Mouse (Mus musculus) kidney, embryonic 14.5 days (tissue): Measurements from ENCODE around the gene Gm28047. TPM values are rescaled to one million over a fixed set of nuclear protein-coding genes. Genes with fewer than 3 reads are reported as not detected.
"Not testable (repeated sequence)": the region's sequence is repeated elsewhere in the genome, so short reads cannot be mapped to it uniquely, and the experiment has no call there.

Experiments
- ATAC-seq: fragments of 200-750 bp; cut with Nextera tagmentation; 2 replicates; pipeline ENCODE4 v1.8.0; 2017; ENCODE audit warnings: moderate number of reproducible peaks, mild to moderate bottlenecking, moderate TSS enrichment, moderate library complexity; ENCODE audit not compliant: low FRiP score, low TSS enrichment
- H3K27ac ChIP-seq: fragments of 300-500 bp; sonication (generic); 2 replicates; pipeline ENCODE4 v1.5.1; 2014; ENCODE audit warnings: low read depth, mild to moderate bottlenecking, low read length, moderate library complexity, mixed read lengths
- H3K27me3 ChIP-seq: fragments of 300-500 bp; sonication (generic); 2 replicates; pipeline ENCODE4 v1.6.1; 2014; ENCODE audit warnings: mild to moderate bottlenecking, low read length; ENCODE audit not compliant: control insufficient read depth, insufficient read depth
- H3K36me3 ChIP-seq: fragments of 300-500 bp; sonication (generic); 2 replicates; pipeline ENCODE4 v1.6.1; 2014; ENCODE audit warnings: low read length, mixed read lengths; ENCODE audit not compliant: control insufficient read depth, insufficient read depth
- H3K4me1 ChIP-seq: fragments of 300-500 bp; sonication (generic); 2 replicates; pipeline ENCODE4 v1.6.1; 2014; ENCODE audit warnings: low read length, mixed read lengths; ENCODE audit not compliant: control insufficient read depth, insufficient read depth
- H3K4me2 ChIP-seq: fragments of 300-500 bp; sonication (generic); replicated peaks from 2 replicates; pipeline ENCODE4 v1.6.1; 2014; ENCODE audit warnings: low read depth, mild to moderate bottlenecking, low read length
- H3K4me3 ChIP-seq: fragments of 300-500 bp; sonication (generic); 2 replicates; pipeline ENCODE4 v1.5.1; 2014; ENCODE audit warnings: mild to moderate bottlenecking, low read length
- H3K9ac ChIP-seq: fragments of 300-500 bp; sonication (generic); 2 replicates; pipeline ENCODE4 v1.6.1; 2014; ENCODE audit warnings: low read depth, mild to moderate bottlenecking, low read length, moderate library complexity
- H3K9me3 ChIP-seq: fragments of 300-500 bp; sonication (generic); 2 replicates; pipeline ENCODE4 v1.6.1; 2016; ENCODE audit warnings: low read length; ENCODE audit not compliant: control insufficient read depth
- WGBS: fragments of 180-500 bp; shearing (Covaris S2); extraction: QIAGEN DNeasy Blood & Tissue Kit; methylation state at CpG from one replicate; pipeline ENCODE4 v1.1.7; 2014; 5-methylcytosine and 5-hydroxymethylcytosine counted together
- polyA plus RNA-seq: library from polyadenylated mRNA; unstranded; fragments of >200 nt; fragmentation: Nextera tagmentation; extraction: Ambion mirVana; gene quantifications from 2 replicates; pipeline ENCODE4 v1.2.1, GENCODE M21; 2014

The Gm28047 gene
- polyA plus RNA-seq, 1 experiment from 2014 or later, result not detected

- H3K4me3 ChIP-seq, H3K36me3 ChIP-seq, H3K27me3 ChIP-seq, ATAC-seq, H3K9ac ChIP-seq, H3K4me1 ChIP-seq, H3K27ac ChIP-seq, H3K4me2 ChIP-seq, H3K9me3 ChIP-seq: not testable (repeated sequence)
- 90% methylated on average over 1 of the region's 1 CpGs for WGBS
Observed at GRCm38 (mm10) chr15:102608586-102608985, 16.3 kb downstream of the Gm28047 start.

GRCm38 (mm10) chr15:102593996-102594656, 30.7 kb downstream of the Gm28047 start:
- ATAC-seq, result peak; percentile 64
- H3K9ac ChIP-seq, result no peak overlapping the region
- H3K9me3 ChIP-seq, result no peaks in the 10 kb centered on the region
- H3K4me2 ChIP-seq, result no peak overlapping the region; the same call in 1 of the 2 replicates
- peaks cover 4% of the 10 kb centered on the region; the same call in 1 of the 2 replicates for H3K36me3 ChIP-seq
- no peaks in the 10 kb centered on the region for H3K27me3 ChIP-seq
- H3K27ac ChIP-seq, result peak overlapping the region; percentile 59; the same call in 1 of the 2 replicates
- WGBS, result 29% methylated on average over 8 of the region's 8 CpGs
- H3K4me1 ChIP-seq, result peaks cover 17% of the 10 kb centered on the region
- no peak overlapping the region for H3K4me3 ChIP-seq

- H3K4me3 ChIP-seq, result no peak overlapping the region
- WGBS, result 53% methylated on average over 1 of the region's 1 CpGs
- H3K36me3 ChIP-seq, result peaks cover 4% of the 10 kb centered on the region; the same call in 1 of the 2 replicates
- no peaks in the 10 kb centered on the region for H3K27me3 ChIP-seq
- no peak overlapping the region for H3K27ac ChIP-seq
- no peaks in the 10 kb centered on the region for H3K9me3 ChIP-seq
- H3K9ac ChIP-seq, result no peak overlapping the region
- peaks cover 17% of the 10 kb centered on the region for H3K4me1 ChIP-seq
- no peak for ATAC-seq
- H3K4me2 ChIP-seq, result no peak overlapping the region
Observed at GRCm38 (mm10) chr15:102592674-102593073, 32.2 kb downstream of the Gm28047 start.

- H3K4me1 ChIP-seq, result peaks cover 15% of the 10 kb centered on the region
- ATAC-seq, result no peak
- no peaks in the 10 kb centered on the region for H3K27me3 ChIP-seq
- no peaks in the 10 kb centered on the region for H3K9me3 ChIP-seq
- H3K9ac ChIP-seq, result no peak overlapping the region
- H3K27ac ChIP-seq, result no peak overlapping the region
- peaks cover 4% of the 10 kb centered on the region; the same call in 1 of the 2 replicates for H3K36me3 ChIP-seq
- H3K4me2 ChIP-seq, result no peak overlapping the region
- no peak overlapping the region for H3K4me3 ChIP-seq
- WGBS, result 66% methylated on average over 1 of the region's 1 CpGs
Observed at GRCm38 (mm10) chr15:102590567-102590966, 34.3 kb downstream of the Gm28047 start.

GRCm38 (mm10) chr15:102589826-102590225, 35.0 kb downstream of the Gm28047 start:
- H3K27ac ChIP-seq, result no peak overlapping the region

GRCm38 (mm10) chr15:102585501-102585900, 39.4 kb downstream of the Gm28047 start:
- H3K4me3 ChIP-seq, result no peak overlapping the region
- no peaks in the 10 kb centered on the region for H3K9me3 ChIP-seq
- no peak overlapping the region for H3K27ac ChIP-seq
- H3K27me3 ChIP-seq, result no peaks in the 10 kb centered on the region
- ATAC-seq, result no peak
- no peaks in the 10 kb centered on the region for H3K36me3 ChIP-seq
- no peak overlapping the region for H3K4me2 ChIP-seq
- H3K9ac ChIP-seq, result no peak overlapping the region
- WGBS, result 80% methylated on average over 5 of the region's 5 CpGs
- no peaks in the 10 kb centered on the region for H3K4me1 ChIP-seq

More at GRCm38 (mm10) chr15:102589826-102590225, 35.0 kb downstream of the Gm28047 start:
- no peak overlapping the region for H3K9ac ChIP-seq
- H3K36me3 ChIP-seq, result peaks cover 4% of the 10 kb centered on the region; the same call in 1 of the 2 replicates
- no peaks in the 10 kb centered on the region for H3K27me3 ChIP-seq
- peaks cover 10% of the 10 kb centered on the region for H3K4me1 ChIP-seq
- no peak overlapping the region for H3K4me2 ChIP-seq
- WGBS, result 96% methylated on average over 8 of the region's 8 CpGs
- ATAC-seq, result no peak
- H3K4me3 ChIP-seq, result no peak overlapping the region
- no peaks in the 10 kb centered on the region for H3K9me3 ChIP-seq

GRCm38 (mm10) chr15:102583708-102584383, 41.0 kb downstream of the Gm28047 start:
- Histone ChIP-seq H3K27ac (no peak overlapping the region), H3K4me3 (no peak overlapping the region), H3K9me3 (no peaks in the 10 kb centered on the region), H3K9ac (no peak overlapping the region), H3K36me3 (no peaks in the 10 kb centered on the region), H3K4me2 (no peak overlapping the region), H3K4me1 (no peaks in the 10 kb centered on the region), H3K27me3 (no peaks in the 10 kb centered on the region)
- no peak for ATAC-seq
- 70% methylated on average over 8 of the region's 8 CpGs for WGBS

- WGBS, result 67% methylated on average over 1 of the region's 1 CpGs
- H3K4me3 ChIP-seq, result no peak overlapping the region
- H3K4me2 ChIP-seq, result no peak overlapping the region
- no peaks in the 10 kb centered on the region for H3K4me1 ChIP-seq
- no peak overlapping the region for H3K27ac ChIP-seq
- ATAC-seq, result no peak
- H3K27me3 ChIP-seq, result no peaks in the 10 kb centered on the region
- no peaks in the 10 kb centered on the region for H3K9me3 ChIP-seq
- H3K9ac ChIP-seq, result no peak overlapping the region
- no peaks in the 10 kb centered on the region for H3K36me3 ChIP-seq
Observed at GRCm38 (mm10) chr15:102581205-102581604, 43.7 kb downstream of the Gm28047 start.

GRCm38 (mm10) chr15:102578351-102578750, 46.5 kb downstream of the Gm28047 start:
- no peaks in the 10 kb centered on the region for H3K9me3 ChIP-seq
- H3K4me1 ChIP-seq, result no peaks in the 10 kb centered on the region
- H3K9ac ChIP-seq, result no peak overlapping the region
- WGBS, result 94% methylated on average over 2 of the region's 2 CpGs
- H3K4me2 ChIP-seq, result no peak overlapping the region
- ATAC-seq, result no peak
- no peaks in the 10 kb centered on the region for H3K36me3 ChIP-seq
- H3K4me3 ChIP-seq, result no peak overlapping the region
- no peak overlapping the region for H3K27ac ChIP-seq
- H3K27me3 ChIP-seq, result no peaks in the 10 kb centered on the region
